Mouse (Mus musculus): ENCODE data around the gene Six4.

DNA sequence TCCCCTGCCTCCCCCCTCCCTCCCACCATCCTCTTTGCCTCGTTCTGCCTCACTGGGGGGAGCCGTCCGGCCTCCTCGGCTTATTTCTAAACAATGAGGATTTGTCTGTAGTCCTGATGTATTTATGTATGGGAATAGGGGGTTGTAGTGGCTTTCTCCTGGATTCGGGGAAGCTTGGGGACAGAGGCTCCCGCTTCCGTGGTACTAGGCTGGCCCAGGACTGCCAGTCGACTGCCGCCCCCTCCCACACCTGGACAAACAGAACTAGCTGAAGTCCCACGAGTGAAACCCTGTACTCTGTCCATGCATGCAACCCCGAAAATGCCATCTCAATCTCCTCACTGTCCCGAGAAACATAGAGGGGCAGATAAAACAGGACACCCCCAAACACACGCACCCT lies 63.0 kb downstream of the Six4 start:
- TF ChIP-seq CTCF (IDR thresholded peaks at IDR 0.05; ENCODE audit: low read depth) = no peak
- no peak for TF ChIP-seq EP300 (IDR thresholded peaks at IDR 0.05; ENCODE audit: low read depth)
